Comparison of ENCODE assay signal across 8 mouse cellular contexts in the genomic region with DNA sequence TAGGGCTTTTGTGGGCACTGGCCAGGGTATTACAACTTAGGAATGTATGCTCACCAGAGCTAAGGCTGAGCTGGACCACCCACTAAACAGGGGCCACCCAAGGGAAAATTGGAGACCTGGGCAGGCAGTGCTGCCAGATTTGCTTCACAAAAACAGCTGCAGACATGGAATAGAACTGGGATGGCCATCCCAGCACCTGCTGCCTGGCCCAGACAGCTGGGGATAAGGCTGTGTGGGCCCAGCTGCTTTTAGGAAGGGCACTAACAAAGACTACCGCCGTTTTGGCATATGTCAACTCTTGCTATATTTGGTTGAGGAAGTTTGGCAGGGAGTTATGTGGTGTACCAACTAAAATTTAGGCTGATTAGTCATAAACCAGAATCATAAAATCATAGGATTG.
DNase-seq lines count a peak whose midpoint lies in the region; ATAC-seq and TF ChIP-seq lines count a peak whose summit lies in the region.

No protein-coding gene starts in this region.

- no peak for ATAC-seq in hindbrain, embryonic 14.5 days (ENCODE audit: low FRiP score)
- ATAC-seq in midbrain, embryonic 12.5 days (ENCODE audit: low FRiP score, low read depth), result peak; percentile 82

- intact Hi-C loops in gastrocnemius, adult 2 months (cut with DNase I), result no loop called here

- WGBS in hindbrain, embryonic 10.5 days, result 66% methylated on average over 2 of the region's 2 CpGs
- WGBS in hindbrain, embryonic 14.5 days, result 52% methylated on average over 2 of the region's 2 CpGs
- WGBS in midbrain, embryonic 12.5 days, result 59% methylated on average over 2 of the region's 2 CpGs

- H3K36me3 ChIP-seq in hindbrain, embryonic 10.5 days, result no peaks in the 10 kb centered on the region
- H3K36me3 ChIP-seq in hindbrain, embryonic 14.5 days (replicated peaks; ENCODE audit: control insufficient read depth, insufficient read depth), result no peaks in the 10 kb centered on the region
- no peaks in the 10 kb centered on the region for H3K36me3 ChIP-seq in midbrain, embryonic 12.5 days

- H3K9me3 ChIP-seq in hindbrain, embryonic 10.5 days, result no peaks in the 10 kb centered on the region
- no peaks in the 10 kb centered on the region for H3K9me3 ChIP-seq in hindbrain, embryonic 14.5 days (ENCODE audit: control insufficient read depth, low read length)
- no peaks in the 10 kb centered on the region for H3K9me3 ChIP-seq in midbrain, embryonic 12.5 days

- peak; percentile 27 for DNase-seq in hindbrain, embryonic 10.5 days (ENCODE audit: low spot score)
- no peak for DNase-seq in hindbrain, embryonic 14.5 days (ENCODE audit: low spot score)
- DNase-seq in ZHBTc4 (ENCODE audit: low read depth, low spot score), result peak; percentile 6
- peak; percentile 49 for DNase-seq in gastrocnemius, adult 2 months
- DNase-seq in adrenal gland, adult 18-20 months (ENCODE audit: low spot score in 2 of 2), result no peak
- DNase-seq in frontal cortex, adult 2 months (ENCODE audit: extremely low spot score in 1 of 2, low spot score in 1 of 2), result no peak
- no peak for DNase-seq in testis, postnatal 10 days (ENCODE audit: low spot score)

- no peak overlapping the region for H3K4me3 ChIP-seq in hindbrain, embryonic 10.5 days
- no peak overlapping the region for H3K4me3 ChIP-seq in hindbrain, embryonic 14.5 days (replicated peaks; ENCODE audit: low read length)
- no peak overlapping the region for H3K4me3 ChIP-seq in gastrocnemius, adult 2 months
- no peak overlapping the region for H3K4me3 ChIP-seq in midbrain, embryonic 12.5 days

- H3K4me1 ChIP-seq in hindbrain, embryonic 10.5 days (replicated peaks), result peaks cover 3% of the 10 kb centered on the region; the same call in 1 of the 2 replicates
- H3K4me1 ChIP-seq in hindbrain, embryonic 14.5 days (replicated peaks; ENCODE audit: control insufficient read depth, insufficient read depth, low read length), result no peaks in the 10 kb centered on the region
- no peaks in the 10 kb centered on the region for H3K4me1 ChIP-seq in midbrain, embryonic 12.5 days

- no peak overlapping the region for H3K27ac ChIP-seq in hindbrain, embryonic 10.5 days
- H3K27ac ChIP-seq in hindbrain, embryonic 14.5 days, result no peak overlapping the region
- no peak overlapping the region for H3K27ac ChIP-seq in gastrocnemius, adult 2 months
- H3K27ac ChIP-seq in midbrain, embryonic 12.5 days (replicated peaks), result no peak overlapping the region

- no peak for TF ChIP-seq CTCF in gastrocnemius, adult 2 months (IDR thresholded peaks at IDR 0.05)

- H3K4me2 ChIP-seq in hindbrain, embryonic 14.5 days (replicated peaks), result no peak overlapping the region
- no peak overlapping the region for H3K4me2 ChIP-seq in midbrain, embryonic 12.5 days (replicated peaks)

- no peak overlapping the region for H3K9ac ChIP-seq in hindbrain, embryonic 14.5 days
- no peak overlapping the region for H3K9ac ChIP-seq in midbrain, embryonic 12.5 days (replicated peaks)

- no peaks in the 10 kb centered on the region for H3K27me3 ChIP-seq in hindbrain, embryonic 10.5 days (ENCODE audit: insufficient read depth, poor library complexity, severe bottlenecking)
- H3K27me3 ChIP-seq in hindbrain, embryonic 14.5 days (ENCODE audit: control insufficient read depth, insufficient read depth, low read length), result no peaks in the 10 kb centered on the region
- no peaks in the 10 kb centered on the region for H3K27me3 ChIP-seq in midbrain, embryonic 12.5 days

Comparison
In these comparisons a context has a peak if more than half of its experiments do, and no peak if none do; other contexts are left out.
1. DNase-seq: peak in hindbrain, embryonic 10.5 days (single experiment), ZHBTc4 (single experiment) and gastrocnemius, adult 2 months (single experiment); none in hindbrain, embryonic 14.5 days (single experiment), adrenal gland, adult 18-20 months (0 of 2), frontal cortex, adult 2 months (0 of 2) and testis, postnatal 10 days (single experiment).